Mouse (Mus musculus): ENCODE results near the gene Col7a1.

Gene Col7a1

GRCm38 (mm10) chr9:108953081-108953636 is at the start of gene Col7a1:
Col7a1 (plus strand) TSS chr9:108953586.
- no peak for DNase-seq (ENCODE audit: extremely low read depth, low read depth)

DNA sequence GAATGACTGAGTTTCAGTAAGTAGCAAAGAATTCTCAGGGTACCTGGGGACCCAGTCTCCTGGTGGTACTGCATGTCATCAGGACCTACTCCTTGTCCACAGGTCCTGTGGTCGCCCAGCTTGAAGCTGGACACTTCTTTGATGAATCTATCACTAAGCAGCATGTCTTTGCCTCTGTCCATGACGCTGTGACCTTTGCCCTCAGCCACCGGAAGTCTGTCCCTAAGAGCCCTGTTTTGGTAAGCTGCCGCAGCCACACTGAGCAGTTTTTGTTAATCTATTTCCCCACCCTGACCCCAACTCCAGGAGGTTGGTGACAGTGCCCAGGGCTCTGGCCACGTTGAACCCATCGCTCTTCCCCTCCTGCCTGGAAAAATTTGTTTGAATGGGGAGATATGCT is 41.1 kb upstream of the Col7a1 start:
- DNase-seq (ENCODE audit: extremely low read depth, low read depth) = no peak

DNA sequence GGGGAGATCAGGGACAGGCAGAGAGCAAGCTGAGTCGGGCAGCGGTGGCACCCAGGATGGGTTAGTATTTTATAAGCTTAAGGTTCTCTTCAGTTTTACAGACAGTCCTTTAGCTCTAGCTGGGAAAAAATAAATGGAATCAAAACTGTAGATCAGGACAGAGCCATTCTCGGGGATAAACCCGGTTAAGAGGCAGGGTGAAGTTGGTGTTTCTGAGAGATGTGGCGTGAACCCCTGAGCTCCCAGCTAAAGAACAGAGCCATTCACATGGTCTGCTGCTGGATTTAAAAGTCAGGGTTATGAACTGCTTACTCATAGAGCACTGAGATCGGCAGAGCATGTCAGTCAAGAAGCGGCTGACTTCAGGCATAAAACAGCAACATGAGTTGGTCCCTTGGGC is 40.2 kb upstream of the Col7a1 start:
- no peak for DNase-seq (ENCODE audit: extremely low read depth, low read depth)

GRCm38 (mm10) chr9:108913621-108914020 is 39.8 kb upstream of the Col7a1 start:
- DNase-seq (ENCODE audit: extremely low read depth, low read depth) = no peak

GRCm38 (mm10) chr9:108914491-108914890 is 38.9 kb upstream of the Col7a1 start, which contains the start of gene Tmem89:
Tmem89 (plus strand) TSS chr9:108914619.
- DNase-seq (ENCODE audit: extremely low read depth, low read depth) = no peak

DNA sequence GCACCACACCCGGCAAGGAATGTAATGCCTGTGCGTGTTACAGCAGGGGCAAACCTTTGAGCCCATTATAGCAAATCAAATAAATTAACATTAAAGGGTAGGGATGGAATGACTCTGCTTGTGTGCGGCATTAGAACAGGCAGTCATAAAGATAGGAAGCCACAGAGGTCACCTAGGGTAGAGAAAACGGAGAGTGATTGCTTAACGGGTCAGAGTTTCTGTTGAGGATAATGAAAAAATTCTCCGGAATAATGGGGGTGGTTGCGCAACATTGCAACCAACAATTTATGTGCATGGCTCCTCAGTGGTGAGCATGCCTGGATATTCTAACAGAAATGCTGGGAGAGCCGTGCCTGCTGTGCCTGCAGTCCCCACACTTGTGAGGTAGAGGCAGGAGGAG is 27.5 kb upstream of the Col7a1 start:
- DNase-seq (ENCODE audit: extremely low read depth, low read depth) = no peak

GRCm38 (mm10) chr9:108928424-108928823 is 25.0 kb upstream of the Col7a1 start:
- no peak for DNase-seq (ENCODE audit: extremely low read depth, low read depth)

GRCm38 (mm10) chr9:108935991-108936390 is 17.4 kb upstream of the Col7a1 start:
- DNase-seq (ENCODE audit: extremely low read depth, low read depth) = no peak

GRCm38 (mm10) chr9:108936418-108937364 is 16.7 kb upstream of the Col7a1 start, which contains the start of gene Uqcrc1:
Uqcrc1 (plus strand) TSS chr9:108936633.
- DNase-seq (ENCODE audit: extremely low read depth, low read depth) = peak; percentile 91

DNA sequence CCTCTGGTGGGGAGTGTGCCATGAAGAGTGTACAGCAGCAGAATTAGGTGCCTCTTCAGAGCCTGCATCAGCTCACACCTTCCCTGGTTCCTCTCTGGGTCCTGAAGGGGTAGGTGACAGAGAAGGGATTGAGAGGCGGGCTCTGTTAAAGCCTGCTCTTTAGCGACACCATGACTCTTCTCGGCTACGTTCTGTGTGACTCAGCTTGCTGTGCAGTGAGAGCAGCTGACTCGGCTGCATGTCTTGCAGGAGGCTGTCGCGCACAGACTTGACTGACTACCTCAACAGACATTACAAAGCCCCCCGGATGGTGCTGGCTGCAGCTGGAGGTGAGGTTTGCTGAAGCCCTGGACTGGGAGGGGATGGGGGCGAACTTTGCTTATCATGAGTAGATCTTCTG is 8.3 kb upstream of the Col7a1 start:
- no peak for DNase-seq (ENCODE audit: extremely low read depth, low read depth)

DNA sequence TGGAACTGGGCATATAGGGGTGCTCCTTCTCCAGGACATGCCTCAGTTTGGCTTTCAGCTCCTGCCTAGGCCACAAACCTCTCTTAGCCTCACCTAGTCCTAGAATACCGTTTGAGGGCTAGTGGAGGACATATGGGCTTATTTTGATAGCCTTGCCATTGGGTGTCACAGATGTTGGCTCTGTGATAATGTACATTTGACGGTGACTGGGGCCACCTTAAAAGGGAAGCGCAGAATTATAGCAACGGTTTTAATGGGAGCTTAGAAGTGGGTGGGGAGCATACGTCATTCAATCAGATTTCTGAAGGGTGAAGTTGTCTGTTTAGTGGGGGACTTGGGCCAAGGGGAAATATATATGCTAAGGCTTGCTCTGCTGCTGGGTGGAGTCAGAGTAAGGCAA is 7.8 kb upstream of the Col7a1 start:
- no peak for DNase-seq (ENCODE audit: extremely low read depth, low read depth)

- DNase-seq (ENCODE audit: extremely low read depth, low read depth) = no peak
Measured at GRCm38 (mm10) chr9:108949231-108949966, 4.0 kb upstream of the Col7a1 start.

DNA sequence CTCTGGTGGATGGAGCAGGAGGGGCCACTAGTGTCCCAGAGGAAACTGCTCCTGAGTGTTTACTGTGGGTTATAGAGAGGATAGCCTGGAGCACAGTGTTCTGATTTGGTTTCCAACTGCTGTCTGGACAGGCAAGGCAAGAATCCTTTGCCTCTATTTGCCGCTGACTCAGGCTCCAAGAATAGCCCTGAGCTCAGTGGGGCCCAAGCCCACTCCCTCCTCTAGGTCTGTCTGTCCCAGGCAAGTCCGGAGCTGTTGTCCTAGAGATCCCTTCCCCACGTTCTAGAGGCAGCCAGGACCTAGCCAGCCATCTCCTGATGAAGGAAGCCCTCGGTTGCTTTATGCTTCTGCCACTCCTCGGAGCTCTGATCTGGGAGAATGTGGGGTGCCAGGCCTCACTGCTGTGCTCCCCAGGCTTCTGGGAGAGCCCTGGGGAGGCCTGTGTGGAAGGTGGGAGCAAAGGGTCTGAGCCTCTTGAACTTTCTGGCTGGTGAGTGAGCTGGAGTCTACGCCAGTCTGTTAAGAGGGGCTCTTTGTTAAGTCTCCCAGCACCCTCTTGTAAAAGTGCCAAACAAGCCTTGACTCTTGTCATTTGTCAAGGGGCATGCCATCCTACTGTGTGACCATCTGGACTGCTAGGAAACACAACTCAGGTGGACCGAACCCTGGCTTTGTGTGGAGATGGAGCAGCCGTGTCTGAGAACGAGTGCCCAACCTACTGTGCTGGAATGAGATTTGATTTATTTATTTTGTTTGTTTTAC is 3.2 kb upstream of the Col7a1 start:
- no peak for DNase-seq (ENCODE audit: extremely low read depth, low read depth)

DNA sequence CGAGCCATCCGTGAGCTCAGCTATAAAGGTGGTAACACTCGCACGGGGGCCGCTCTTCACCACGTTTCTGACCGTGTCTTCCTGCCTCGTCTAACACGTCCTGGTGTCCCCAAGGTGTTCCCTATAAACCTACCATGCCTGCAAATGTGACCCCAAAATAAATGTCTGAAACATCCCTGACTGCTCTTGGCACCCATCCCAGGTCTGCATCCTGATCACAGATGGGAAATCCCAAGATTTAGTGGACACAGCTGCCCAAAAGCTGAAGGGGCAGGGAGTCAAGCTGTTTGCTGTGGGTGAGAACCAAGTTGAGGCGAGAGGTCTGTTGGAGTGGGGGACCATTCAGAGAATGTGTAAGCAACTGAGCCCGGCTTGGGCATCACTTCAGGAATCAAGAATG is 1.9 kb downstream of the Col7a1 start:
- no peak for DNase-seq (ENCODE audit: extremely low read depth, low read depth)

DNA sequence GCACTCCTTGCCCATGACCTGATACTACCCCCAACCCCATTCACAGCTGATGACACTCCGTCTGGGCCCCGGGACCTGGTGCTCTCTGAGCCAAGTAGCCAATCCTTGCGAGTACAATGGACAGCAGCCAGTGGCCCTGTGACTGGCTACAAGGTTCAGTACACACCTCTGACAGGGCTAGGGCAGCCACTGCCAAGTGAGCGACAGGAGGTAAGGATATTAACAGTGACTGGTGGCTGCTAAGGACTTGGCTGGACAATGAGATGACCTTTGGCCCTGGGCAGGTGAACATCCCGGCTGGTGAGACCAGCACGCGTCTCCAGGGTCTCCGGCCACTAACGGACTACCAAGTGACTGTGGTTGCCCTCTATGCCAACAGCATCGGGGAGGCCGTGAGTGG is 2.5 kb downstream of the Col7a1 start:
- DNase-seq (ENCODE audit: extremely low read depth, low read depth) = no peak

DNA sequence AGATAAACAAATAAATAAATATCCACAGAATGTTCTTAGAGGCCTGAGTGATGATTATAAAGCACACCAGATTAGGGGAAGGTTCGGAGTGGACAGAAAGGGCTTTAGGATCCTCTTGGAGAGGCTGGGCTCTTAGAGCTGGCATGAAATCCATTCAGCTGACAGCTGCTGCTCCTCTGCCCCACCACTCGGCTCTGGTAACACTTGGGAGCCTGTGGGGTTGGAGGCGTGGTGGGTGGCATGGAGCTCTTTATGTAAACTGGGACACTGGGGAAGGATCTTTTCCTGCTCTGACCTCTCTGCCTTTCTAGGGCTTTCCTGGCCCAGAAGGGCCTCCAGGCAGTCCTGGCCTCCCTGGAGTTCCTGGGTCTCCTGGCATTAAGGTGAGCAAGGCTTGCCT is 10.2 kb downstream of the Col7a1 start:
- no peak for DNase-seq (ENCODE audit: extremely low read depth, low read depth)

GRCm38 (mm10) chr9:108964338-108964737 is 11.0 kb downstream of the Col7a1 start:
- no peak for DNase-seq (ENCODE audit: extremely low read depth, low read depth)

DNA sequence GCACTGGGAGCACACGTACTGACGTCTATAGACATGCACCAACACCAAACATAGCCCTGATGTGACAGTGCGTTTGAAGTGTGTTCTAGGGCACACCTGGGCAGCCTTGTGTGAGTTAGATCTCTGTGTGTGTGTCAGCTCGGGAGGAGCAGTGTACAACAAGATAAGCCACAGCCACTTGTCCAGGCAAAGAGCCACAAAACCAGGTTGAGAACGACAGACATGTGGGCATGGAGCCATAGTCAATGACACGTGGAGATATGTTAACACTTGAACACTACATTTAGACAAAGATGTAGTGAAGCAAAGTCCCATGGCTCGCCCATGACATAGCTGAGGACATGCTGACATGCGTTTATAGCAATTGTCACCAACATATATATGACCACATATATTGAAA is 17.2 kb downstream of the Col7a1 start:
- no peak for DNase-seq (ENCODE audit: extremely low read depth, low read depth)

DNA sequence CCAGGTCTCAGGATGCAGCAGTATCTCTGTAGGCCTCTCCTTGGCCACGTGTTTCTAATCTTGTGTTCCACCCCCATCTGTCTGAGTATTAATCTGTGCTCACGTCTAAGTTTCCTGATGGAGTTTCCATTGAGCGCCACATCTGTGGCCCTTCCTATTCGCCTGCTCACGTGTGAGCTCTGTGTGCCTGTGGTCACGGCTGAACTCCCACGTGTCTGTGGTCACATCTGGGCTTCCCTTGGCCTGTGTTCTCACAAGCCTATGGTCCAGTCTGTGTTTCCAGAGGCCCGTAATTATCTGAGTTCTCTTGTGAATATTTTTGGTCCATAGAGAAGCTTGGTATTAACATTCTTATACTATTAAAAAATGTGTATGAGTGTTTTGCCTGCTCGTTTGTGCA is 23.1 kb downstream of the Col7a1 start:
- DNase-seq (ENCODE audit: extremely low read depth, low read depth) = no peak

DNA sequence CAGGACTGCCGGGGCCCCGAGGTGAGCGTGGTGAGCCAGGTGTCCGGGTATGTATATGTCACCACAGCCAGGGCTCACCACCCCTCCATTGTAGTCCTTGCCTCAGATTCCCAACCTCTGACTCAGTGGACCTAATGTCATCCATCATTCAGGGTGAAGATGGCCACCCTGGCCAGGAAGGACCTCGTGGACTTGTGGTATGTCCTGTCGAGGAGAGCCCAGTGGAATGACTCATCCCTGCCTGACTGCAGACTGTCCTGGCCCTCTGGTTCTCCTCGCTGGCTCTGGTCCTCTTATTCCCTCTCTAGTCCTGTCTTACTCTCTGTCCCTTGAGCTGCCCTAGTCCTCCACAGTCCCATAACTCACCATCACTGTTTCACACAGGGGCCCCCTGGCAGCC is 24.6 kb downstream of the Col7a1 start:
- no peak for DNase-seq (ENCODE audit: extremely low read depth, low read depth)

- no peak for DNase-seq (ENCODE audit: extremely low read depth, low read depth)
Measured at GRCm38 (mm10) chr9:108982498-108982897, 29.1 kb downstream of the Col7a1 start.
